Mouse (Mus musculus) right cerebral cortex, adult 18-20 months (tissue): ENCODE measurements around the gene Vopp1.
"Not testable (repeated sequence)": the region's sequence is repeated elsewhere in the genome, so short reads cannot be mapped to it uniquely, and the experiment has no call there.

Experiments
- DNase-seq: peaks from one replicate; pipeline ENCODE4 v3.0.0; 2022; ENCODE audit warnings: mixed read lengths

Vopp1 gene

GRCm38 (mm10) chr6:57824422-57825258, at the start of gene Vopp1:
Gene Vopp1 (minus strand): TSS chr6:57825159.
- peak; percentile 83 for DNase-seq

GRCm38 (mm10) chr6:57859043-57860042, 34.4 kb upstream of the Vopp1 start:
- DNase-seq, result peak; percentile 16

- DNase-seq, result not testable (repeated sequence)
Observed at GRCm38 (mm10) chr6:57851177-57851576, 26.2 kb upstream of the Vopp1 start.

- no peak for DNase-seq
Observed at GRCm38 (mm10) chr6:57850286-57850685, 25.3 kb upstream of the Vopp1 start, which contains the start of gene Vmn1r21. Gene Vmn1r21 (minus strand): TSS chr6:57850343.

DNA sequence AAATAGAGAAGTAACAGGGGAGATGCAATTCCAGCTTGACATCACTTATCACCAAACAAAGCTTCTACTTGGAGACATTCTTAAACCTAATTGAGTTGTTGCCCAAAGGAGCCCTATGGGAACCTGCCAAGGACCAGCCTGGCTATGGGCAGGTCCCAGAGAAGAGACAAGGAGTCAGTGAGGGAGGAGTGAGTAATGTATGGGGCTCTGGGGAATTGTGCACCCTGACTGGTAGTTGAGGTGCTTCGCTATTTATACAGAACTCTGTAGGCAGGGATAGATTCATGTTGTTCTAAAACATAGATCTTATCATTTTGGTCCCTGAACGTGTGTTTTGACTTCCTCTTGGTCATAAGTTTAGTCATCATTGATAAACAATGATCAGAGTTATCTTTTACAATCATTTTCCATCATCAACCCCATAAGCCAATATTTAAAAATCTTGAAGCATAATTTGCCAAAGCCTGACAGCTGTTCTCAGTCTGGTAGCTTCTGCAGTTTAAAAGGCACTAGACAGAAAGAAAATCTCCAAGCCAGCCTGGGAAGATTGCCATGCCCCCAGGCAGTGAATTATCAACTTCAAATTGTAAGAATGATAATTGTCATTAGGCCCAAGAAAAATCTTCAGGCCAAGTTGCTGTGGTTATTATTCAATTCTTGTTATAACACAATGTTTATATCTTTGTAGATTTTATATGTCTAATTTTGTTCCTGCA, 14.9 kb upstream of the Vopp1 start:
- no peak for DNase-seq

DNA sequence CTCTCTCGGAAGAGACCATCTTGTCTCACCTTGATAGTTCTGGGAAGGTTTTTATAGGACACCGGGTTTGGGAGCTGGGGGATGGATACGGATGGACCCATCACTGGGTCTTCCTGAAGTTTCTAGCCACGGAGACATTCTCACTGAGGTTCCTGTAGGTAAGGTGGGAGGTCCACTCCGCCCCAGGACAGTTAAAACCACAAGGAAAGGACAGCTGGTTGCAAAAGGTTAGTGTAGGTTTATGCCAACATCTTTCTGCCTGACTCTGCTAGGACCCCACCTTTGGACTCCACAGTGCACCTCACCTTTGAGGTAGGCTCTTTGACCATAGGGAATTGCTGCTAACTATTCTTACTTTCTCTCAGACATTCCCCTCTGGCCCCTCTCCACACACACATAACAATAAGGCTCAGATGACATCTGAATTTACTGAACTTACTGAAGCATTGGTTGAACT, 328 bp upstream of the Vopp1 start:
- DNase-seq, result no peak

DNA sequence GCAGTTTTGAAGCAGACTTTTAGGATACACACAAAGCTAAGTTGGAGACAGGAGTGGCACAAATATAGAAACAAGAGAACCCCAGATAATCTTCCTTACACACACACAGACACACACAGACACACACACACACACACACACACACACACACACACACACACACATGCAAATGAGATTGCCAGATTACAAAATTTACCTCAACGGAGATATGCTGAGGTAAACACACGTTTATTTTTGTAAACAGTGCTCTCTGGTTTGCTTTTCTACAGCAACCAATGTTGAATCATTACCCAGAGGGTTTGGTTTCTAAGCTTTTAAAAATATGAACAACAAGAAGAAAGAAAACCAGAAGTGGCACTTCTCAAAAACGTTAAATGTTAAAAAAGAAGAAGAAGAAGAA, 1.5 kb downstream of the Vopp1 start:
- no peak for DNase-seq

DNA sequence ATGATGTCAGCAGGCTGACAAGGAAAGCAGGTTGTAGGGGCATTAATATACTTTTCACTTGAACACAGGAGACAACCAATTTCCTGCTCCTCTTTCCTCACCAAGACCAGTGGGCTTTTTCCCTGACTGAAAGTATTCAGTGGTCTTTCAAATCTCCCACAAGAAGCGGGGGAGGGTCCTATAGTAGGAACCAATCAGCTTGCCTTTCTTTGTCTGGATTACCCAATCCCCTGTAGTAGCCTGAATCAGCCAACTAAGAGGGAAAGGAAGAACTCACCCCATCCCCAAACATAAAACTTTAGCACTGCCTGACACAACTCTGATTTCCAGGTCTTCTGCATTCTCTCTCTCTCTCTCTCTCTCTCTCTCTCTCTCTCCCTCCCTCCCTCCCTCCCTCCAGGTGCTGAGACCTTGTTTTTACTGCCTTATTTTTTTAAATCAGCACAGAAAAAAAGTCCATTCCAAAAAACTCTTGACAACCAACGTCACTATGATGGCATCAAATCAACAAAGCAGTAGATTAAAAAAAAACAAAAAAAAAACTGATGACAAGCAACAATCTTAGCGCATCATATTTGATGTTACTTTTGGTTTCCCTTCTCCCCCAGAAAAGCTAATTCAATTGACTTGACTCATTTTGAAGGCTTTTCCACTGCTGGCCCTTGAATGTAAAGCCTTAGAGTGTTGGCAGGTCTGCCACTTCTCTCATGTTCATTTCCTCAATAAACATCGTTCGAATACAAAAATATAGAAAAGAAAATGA, 2.1 kb downstream of the Vopp1 start:
- DNase-seq, result no peak

- DNase-seq, result peak; percentile 54
Observed at GRCm38 (mm10) chr6:57814436-57814940, 10.5 kb downstream of the Vopp1 start.

DNA sequence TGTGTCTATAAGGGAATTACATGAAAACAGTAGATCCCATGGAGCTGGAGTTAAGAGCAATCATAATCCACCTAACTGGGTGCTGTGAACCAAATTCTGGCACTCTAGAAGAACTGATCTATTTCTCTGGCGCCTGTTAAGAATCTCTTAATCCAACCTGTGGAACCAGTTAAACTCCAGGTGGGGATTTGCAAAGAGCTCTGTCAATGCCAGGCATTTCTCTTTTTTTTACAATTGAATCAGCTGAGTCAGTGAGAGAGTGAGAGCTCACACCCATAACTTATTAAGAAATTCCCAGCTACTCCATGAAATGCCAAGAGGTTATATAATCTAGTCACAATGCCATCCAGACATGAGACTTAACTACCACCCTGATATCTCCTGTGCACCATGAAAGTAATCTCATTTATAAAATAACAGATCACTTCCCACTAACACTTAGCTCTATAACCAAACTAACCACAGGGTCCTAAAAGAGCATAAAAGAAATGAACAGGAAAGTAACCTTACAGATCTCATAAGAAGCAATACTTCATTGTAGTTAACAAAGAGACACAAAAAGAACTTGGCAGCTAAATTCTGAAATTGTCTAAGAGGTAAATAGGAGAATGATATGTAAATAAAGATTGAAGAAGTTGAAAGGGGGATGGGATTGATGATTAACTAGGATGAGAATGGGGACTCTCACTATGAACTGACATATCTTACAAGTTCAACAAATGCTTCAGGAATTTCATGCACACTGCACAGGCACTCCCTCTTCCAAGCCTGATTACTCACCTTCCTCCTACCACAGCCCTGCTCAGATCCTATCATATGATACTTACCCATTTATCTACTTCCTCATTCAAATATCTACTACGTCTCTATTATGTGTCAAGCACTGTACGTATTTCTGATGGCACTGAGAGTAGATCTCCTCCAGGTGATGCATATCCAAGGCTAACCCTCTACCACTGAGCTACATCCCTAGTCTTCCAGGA, 12.9 kb downstream of the Vopp1 start:
- no peak for DNase-seq

DNA sequence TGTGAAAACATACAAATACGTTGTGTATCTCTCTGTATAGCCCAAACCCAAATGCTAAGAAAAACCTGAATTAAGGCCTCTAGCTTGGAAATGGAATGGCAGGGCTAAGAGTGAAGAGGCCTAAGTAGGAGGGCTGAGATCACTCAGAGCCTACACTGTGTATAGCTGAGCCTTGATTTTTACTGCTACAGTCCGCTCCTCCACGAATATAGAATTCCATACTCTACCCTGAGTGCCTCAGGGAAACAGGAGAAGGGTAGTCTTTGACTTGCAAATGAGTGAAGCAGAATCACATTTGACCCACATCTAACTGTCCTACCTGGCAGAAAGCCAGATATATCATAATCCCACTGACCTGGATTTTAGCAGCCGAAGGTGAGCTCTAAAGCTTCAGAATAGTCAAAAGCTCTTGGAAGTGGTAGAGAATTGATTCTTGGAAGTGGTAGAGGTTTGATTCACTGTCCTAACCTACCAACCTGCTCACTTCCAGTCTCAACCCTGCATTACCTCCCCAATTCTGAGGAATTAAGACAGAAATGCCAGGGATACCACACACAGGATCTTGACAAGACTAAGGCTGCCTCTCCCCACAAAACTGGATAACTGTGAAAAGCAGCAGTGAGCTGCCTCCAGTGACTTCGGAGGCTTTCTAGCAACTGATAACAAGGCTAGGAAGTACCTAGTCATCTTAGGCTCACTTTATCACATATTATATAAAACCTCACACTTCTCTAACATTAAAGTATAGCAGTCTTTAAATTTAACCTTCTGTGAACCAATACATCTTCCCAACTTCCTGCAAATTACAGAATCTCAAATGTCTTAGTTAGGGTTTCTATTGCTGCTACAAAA, 19.5 kb downstream of the Vopp1 start:
- DNase-seq, result no peak

GRCm38 (mm10) chr6:57803130-57803529, 21.8 kb downstream of the Vopp1 start:
- no peak for DNase-seq

DNA sequence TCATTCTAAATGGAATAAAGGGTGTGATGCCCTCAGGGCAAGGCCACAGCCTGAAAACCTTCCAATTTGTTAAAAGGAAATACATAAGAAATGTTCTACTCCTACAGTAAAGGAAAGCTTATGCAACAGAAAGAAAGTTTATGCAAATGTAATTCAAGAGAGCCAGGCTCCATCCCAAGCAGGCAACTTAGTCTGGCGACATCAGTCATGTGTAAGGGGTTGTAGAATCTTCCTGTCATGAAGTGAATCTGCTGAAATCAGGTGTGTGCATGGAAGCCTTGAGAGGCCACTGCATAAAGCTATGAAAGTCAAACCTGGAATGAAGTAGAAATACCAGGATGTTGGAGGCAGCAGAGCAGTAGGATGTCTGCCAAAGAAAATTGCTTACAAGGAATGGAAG, 26.0 kb downstream of the Vopp1 start:
- peak; percentile 18 for DNase-seq

GRCm38 (mm10) chr6:57796853-57797423, 28.0 kb downstream of the Vopp1 start:
- no peak for DNase-seq

GRCm38 (mm10) chr6:57795835-57796234, 29.1 kb downstream of the Vopp1 start:
- no peak for DNase-seq

DNA sequence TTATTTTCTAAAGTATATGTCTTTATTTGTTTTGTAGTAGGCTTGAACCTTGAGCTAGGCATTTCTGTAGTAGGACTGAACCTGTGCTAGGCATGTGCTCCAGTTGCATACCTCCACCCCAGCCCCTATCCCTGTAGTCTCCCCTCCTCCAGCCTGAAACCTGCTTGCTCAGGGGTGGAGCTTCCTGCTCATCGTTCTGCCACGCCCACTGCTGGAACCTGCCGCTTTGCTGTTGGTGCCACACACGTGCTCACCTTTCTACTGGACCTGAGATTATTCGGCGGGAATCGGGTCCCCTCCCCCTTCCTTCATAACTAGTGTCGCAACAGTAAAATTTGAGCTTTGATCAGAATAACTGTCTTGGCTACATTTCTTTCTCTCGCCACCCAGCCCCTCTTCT, 32.1 kb downstream of the Vopp1 start:
- DNase-seq, result not testable (repeated sequence)

GRCm38 (mm10) chr6:57790542-57790941, 34.4 kb downstream of the Vopp1 start:
- DNase-seq, result no peak

DNA sequence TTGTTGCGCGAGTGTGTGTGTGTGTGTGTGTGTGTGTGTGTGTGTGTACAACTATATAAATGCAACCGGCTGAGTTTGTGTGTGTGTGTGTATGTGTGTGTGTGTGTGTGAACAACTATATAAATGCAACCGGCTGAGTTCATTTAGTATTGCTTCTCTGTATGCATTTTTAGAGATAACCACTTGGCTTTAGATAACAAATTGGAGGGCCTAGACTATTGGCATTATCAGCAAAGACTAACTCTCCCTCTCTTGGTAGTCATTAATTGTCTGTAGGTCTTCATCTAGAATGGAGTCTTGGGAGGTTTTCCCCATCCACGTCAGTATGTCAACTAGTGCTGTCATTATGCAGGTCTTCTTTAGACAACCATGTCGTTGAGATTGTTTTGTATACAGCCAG, 37.6 kb downstream of the Vopp1 start:
- DNase-seq, result no peak

GRCm38 (mm10) chr6:57784251-57784650, 40.7 kb downstream of the Vopp1 start:
- DNase-seq, result no peak
